Mouse (Mus musculus) adrenal gland, postnatal 4 days (tissue): ENCODE data around the gene H2-DMb1. TPM values are rescaled to one million over a fixed set of nuclear protein-coding genes. Genes with fewer than 3 reads are reported as not detected.

Experiments
- DNase-seq, 2 experiments: peaks; one replicate each; pipeline ENCODE4 v3.0.0; 2021 to 2022; ENCODE audit warnings: low spot score in 2 of 2, mixed read lengths in 2 of 2
- total RNA-seq, 2 experiments: library from RNA; stranded (reverse); gene quantifications; 2 replicates each; pipeline ENCODE4 v1.2.3; 2021

Gene H2-DMb1
- total RNA-seq, 2 experiments from 2014 or later = 1.9 to 3.8 TPM

GRCm38 (mm10) chr17:34188986-34189385 lies 36.1 kb downstream of the H2-DMb1 start:
- DNase-seq = no peak

DNA sequence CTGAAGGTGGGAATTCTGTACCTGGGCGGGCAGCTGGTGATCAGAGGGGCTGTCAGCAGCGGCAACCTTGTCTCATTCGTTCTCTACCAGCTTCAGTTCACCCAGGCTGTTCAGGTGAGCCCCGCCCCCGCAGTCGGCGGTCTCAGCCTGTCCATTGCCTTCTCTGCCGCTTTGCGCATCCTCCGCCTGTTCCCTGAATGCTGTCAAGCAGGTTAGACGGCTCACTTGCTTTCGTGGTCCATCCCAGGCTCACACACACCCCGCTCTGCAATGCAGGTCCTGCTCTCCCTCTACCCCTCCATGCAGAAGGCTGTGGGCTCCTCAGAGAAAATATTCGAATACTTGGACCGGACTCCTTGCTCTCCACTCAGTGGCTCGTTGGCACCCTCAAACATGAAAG lies 40.0 kb downstream of the H2-DMb1 start:
- DNase-seq = no peak

DNA sequence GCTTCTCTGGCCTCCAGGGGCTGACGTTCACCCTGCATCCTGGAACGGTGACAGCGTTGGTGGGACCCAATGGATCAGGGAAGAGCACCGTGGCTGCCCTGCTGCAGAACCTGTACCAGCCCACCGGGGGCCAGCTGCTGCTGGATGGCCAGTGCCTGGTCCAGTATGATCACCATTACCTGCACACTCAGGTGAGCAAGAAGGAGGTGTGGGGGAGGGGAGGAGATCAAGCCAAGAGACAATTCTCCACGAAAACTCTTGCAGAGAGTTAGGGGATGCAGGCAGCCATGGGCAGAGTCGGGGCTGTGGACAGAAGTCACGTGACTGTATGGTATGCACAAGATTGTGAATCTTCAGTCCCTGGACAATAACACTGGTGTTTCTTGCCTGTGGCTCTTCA lies 40.6 kb downstream of the H2-DMb1 start:
- no peak for DNase-seq

DNA sequence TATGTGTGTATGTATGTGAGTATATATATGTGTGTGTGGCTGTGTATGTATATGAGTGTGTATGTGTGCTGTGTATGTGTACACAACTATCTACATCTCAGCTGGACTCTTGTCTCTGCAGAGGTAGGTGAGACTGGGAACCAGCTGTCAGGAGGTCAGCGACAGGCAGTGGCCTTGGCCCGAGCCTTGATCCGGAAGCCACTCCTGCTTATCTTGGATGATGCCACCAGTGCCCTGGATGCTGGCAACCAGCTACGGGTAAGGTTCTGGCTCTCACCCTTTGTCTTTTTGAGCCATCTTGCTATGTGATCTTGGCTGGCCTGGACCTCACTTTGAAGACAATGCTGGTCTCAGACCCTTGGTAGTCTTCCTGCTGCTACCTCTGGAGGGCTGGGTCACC lies 41.9 kb downstream of the H2-DMb1 start:
- DNase-seq = no peak

DNA sequence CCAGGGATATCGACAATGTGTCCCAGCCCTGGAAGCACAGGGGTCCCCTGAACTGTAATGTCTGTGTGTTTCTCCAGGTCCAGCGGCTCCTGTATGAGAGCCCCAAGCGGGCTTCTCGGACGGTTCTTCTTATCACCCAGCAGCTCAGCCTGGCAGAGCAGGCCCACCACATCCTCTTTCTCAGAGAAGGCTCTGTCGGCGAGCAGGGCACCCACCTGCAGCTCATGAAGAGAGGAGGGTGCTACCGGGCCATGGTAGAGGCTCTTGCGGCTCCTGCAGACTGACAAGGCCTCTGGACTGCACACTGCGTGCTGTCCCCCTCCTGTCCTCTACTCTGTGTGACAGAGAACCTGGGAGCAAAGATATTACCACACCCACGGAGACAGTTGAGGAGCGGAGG lies 43.6 kb downstream of the H2-DMb1 start:
- no peak for DNase-seq

- DNase-seq = peak; percentile 68 to 81
These were observed 44.3 kb downstream of the H2-DMb1 start, which contains the start of gene Psmb8 for GRCm38 (mm10) chr17:34196941-34197894. Gene Psmb8, plus strand, starts transcription at chr17:34197721.

DNA sequence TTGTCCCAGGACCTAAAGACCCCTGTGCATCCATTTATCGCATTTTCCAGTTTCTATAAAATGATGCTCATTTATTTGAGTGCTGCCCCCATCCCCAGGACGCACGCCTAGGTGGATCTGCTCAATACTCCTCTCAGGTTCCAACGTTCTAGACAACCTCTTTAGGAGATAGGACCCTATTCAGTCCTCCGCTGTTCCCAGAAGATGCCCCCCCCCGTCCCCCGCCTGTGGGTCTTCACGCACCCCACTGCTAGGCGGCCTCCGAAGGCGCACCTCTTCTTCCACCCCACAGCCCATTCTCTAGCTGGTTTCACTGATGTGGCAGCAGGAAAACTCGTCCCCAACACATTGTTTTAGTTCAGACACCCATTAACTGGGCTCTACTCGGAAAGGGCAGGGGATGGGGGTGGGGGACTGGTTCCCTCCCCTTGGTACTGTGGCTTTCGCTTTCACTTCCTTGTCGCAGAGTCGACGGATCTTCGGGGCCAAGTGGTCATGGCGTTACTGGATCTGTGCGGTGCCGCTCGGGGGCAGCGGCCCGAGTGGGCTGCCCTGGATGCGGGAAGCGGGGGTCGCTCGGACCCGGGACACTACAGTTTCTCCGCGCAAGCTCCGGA lies 45.1 kb downstream of the H2-DMb1 start:
- no peak for DNase-seq

- no peak for DNase-seq
These were observed 45.6 kb downstream of the H2-DMb1 start for GRCm38 (mm10) chr17:34198521-34198912.

- no peak for DNase-seq
These were observed 46.3 kb downstream of the H2-DMb1 start for GRCm38 (mm10) chr17:34199050-34199619.

GRCm38 (mm10) chr17:34200047-34200446 lies 47.2 kb downstream of the H2-DMb1 start:
- no peak for DNase-seq

GRCm38 (mm10) chr17:34200772-34201505 lies 48.1 kb downstream of the H2-DMb1 start:
- no peak for DNase-seq

DNA sequence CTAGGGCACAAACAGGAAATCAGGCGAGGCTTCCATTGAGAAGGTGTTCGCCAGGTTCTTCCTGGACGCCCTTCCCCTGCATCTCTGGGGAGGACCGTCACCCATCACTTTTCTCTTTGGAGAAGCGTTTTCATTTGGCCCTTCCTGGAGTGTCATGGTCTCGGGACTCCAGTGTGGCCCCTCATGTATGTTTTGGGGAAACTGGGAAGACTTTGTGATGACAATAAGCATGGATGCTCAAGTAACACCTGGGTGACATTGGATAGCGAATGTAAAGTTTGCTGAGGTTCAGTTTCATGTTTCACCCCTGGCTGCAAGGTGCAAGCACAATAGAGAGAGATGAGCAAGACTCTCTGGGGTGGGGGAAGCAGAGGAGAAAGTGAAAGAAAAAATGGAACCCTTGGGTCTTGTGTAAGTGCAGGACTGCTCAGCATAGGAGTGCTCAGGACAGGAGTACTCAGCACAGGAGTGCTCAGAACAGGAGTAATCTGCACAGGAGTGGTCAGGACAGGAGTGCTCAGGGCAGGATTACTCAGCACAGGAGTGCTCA lies 48.7 kb downstream of the H2-DMb1 start:
- no peak for DNase-seq

GRCm38 (mm10) chr17:34202760-34203442 lies 50.0 kb downstream of the H2-DMb1 start:
- no peak for DNase-seq

DNA sequence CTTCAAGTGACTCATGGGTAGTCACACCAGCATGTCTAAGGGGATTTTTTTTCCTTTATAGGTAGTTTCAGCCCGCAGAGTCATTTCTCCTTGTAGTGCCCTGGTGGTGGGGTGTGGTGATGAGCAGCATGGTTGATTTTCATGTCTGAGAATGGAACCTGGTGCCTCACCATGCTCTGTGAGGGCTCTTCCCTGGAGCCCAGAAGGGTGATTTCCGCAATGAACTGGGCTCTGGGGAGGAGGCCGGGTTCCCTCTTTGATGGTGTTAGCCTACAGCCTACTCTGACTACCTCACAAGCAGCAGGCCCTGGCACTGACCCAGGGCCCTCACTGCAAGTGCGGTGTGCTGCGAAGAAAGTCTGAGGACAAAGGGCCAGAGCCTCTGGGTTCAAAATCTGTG lies 50.6 kb downstream of the H2-DMb1 start, which contains the start of gene Tap2:
Gene Tap2, plus strand, starts transcription at position 84 of the 400 bp plus-strand sequence.
- no peak for DNase-seq

- peak; percentile 75 to 78 for DNase-seq
These were observed 51.6 kb downstream of the H2-DMb1 start for GRCm38 (mm10) chr17:34204303-34205010.

GRCm38 (mm10) chr17:34205021-34205745 lies 52.3 kb downstream of the H2-DMb1 start:
- no peak for DNase-seq

- DNase-seq = no peak
These were observed 52.9 kb downstream of the H2-DMb1 start for GRCm38 (mm10) chr17:34205746-34206176.

DNA sequence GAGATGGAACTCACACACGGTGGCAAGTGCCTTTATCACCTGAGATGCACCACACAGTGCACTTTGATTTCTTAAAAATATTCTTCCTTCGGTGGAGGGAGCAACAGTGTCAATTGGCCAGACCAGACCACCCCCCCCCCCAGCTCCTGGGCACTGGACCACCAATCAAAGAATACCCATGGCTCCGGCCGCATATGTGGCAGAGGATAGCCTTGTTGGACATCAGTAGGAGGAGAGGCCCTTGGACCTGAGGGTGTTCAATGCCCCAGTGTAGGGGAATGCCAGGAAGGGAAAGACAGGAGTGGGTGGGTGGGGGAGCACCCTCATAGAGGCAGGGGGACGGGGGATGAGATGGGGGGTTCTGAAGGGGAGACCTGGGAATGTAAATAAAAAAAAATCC lies 53.9 kb downstream of the H2-DMb1 start:
- no peak for DNase-seq

DNA sequence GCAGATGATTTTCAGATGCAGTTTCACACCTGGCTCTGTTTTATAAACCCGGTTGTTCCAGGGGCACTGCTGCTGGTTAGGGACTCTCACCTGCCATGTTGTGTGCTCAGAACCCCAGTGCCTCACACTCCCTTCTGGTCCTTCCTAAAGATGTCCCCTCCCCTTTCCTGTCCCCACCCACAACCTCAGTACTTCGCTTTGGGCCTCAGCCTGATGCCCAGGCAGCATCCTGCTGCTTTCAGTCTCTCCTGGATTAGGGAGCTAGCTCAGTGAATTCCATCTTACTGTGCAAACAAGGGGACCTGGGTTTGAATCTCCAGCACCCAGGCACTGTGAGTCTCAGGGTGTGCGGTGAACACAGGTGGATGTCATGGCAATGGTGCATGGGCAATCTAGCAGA lies 54.6 kb downstream of the H2-DMb1 start:
- no peak for DNase-seq
